Mouse (Mus musculus): ENCODE measurements around the gene Ikzf5.

- no peak for TF ChIP-seq CTCF (IDR thresholded peaks at IDR 0.05; ENCODE audit: borderline replicate concordance, insufficient read depth, low read depth, low read length)
- no peak for TF ChIP-seq POLR2A (IDR thresholded peaks at IDR 0.05; ENCODE audit: borderline replicate concordance, insufficient read depth, low read length)
Measured at GRCm38 (mm10) chr7:131437051-131437450, 26.7 kb upstream of the Ikzf5 start.
